Mouse (Mus musculus) thymus, postnatal 0 days (tissue): ENCODE measurements around the gene Tmem145. TPM values are rescaled to one million over a fixed set of nuclear protein-coding genes. Genes with fewer than 3 reads are reported as not detected.

Experiments
- DNase-seq: peaks from one replicate; pipeline ENCODE4 v3.0.0-alpha.2; 2015; ENCODE audit warnings: low spot score
- polyA plus RNA-seq: library from polyadenylated mRNA; unstranded; fragments of >200 nt; fragmentation: Nextera tagmentation; extraction: Ambion mirVana; gene quantifications from 2 replicates; pipeline ENCODE4 v1.2.1, GENCODE M21; 2015

Gene Tmem145
- polyA plus RNA-seq, 1 experiment from 2014 or later = not detected

GRCm38 (mm10) chr7:25275555-25276298 is 30.2 kb upstream of the Tmem145 start:
- no peak for DNase-seq

GRCm38 (mm10) chr7:25277405-25277804 is 28.5 kb upstream of the Tmem145 start:
- no peak for DNase-seq

GRCm38 (mm10) chr7:25277998-25278340 is 27.9 kb upstream of the Tmem145 start:
- peak; percentile 75 for DNase-seq

- DNase-seq = peak; percentile 96
Observed at GRCm38 (mm10) chr7:25278341-25279075, 27.4 kb upstream of the Tmem145 start.

GRCm38 (mm10) chr7:25279076-25279860 is 26.6 kb upstream of the Tmem145 start:
- peak; percentile 86 for DNase-seq

GRCm38 (mm10) chr7:25279861-25280791 is 25.8 kb upstream of the Tmem145 start:
- DNase-seq = no peak

GRCm38 (mm10) chr7:25281166-25281733 is 24.7 kb upstream of the Tmem145 start:
- DNase-seq = no peak

- DNase-seq = peak; percentile 98
Observed at GRCm38 (mm10) chr7:25281734-25282601, 23.9 kb upstream of the Tmem145 start.

GRCm38 (mm10) chr7:25282731-25283211 is 23.1 kb upstream of the Tmem145 start:
- DNase-seq = peak; percentile 54

- no peak for DNase-seq
Observed at GRCm38 (mm10) chr7:25283637-25284036, 22.3 kb upstream of the Tmem145 start.

GRCm38 (mm10) chr7:25284171-25284570 is 21.7 kb upstream of the Tmem145 start:
- no peak for DNase-seq

GRCm38 (mm10) chr7:25284766-25285165 is 21.1 kb upstream of the Tmem145 start:
- DNase-seq = no peak

GRCm38 (mm10) chr7:25285511-25286238 is 20.2 kb upstream of the Tmem145 start:
- DNase-seq = no peak

- DNase-seq = no peak
Observed at GRCm38 (mm10) chr7:25286989-25287388, 18.9 kb upstream of the Tmem145 start.

- DNase-seq = no peak
Observed at GRCm38 (mm10) chr7:25288011-25288410, 17.9 kb upstream of the Tmem145 start.

GRCm38 (mm10) chr7:25288721-25289120 is 17.2 kb upstream of the Tmem145 start:
- DNase-seq = no peak

- DNase-seq = no peak
Observed at GRCm38 (mm10) chr7:25289925-25290324, 16.0 kb upstream of the Tmem145 start.

GRCm38 (mm10) chr7:25290463-25290862 is 15.4 kb upstream of the Tmem145 start:
- no peak for DNase-seq

- DNase-seq = no peak
Observed at GRCm38 (mm10) chr7:25290911-25291310, 15.0 kb upstream of the Tmem145 start.
